Mouse (Mus musculus): ENCODE data around the gene Tmed10. TPM values are rescaled to one million over a fixed set of nuclear protein-coding genes. Genes with fewer than 3 reads are reported as not detected.
A peak's percentile ranks its signal among the peaks of the same experiment; 100 is the strongest.

Gene Tmed10
- polyA plus RNA-seq, 1 experiment from 2014 or later: 361 TPM

- H3K4me3 ChIP-seq: no peak overlapping the region
- H3K4me2 ChIP-seq: no peak overlapping the region
- no peaks in the 10 kb centered on the region for H3K27me3 ChIP-seq
- H3K9me3 ChIP-seq: no peaks in the 10 kb centered on the region
- peaks cover 6% of the 10 kb centered on the region for H3K4me1 ChIP-seq
- H3K27ac ChIP-seq: no peak overlapping the region
- WGBS: 21% methylated on average over 7 of the region's 7 CpGs
- H3K9ac ChIP-seq: no peak overlapping the region
- H3K36me3 ChIP-seq: peaks cover 23% of the 10 kb centered on the region
- no peak for ATAC-seq (ENCODE audit: insufficient number of reproducible peaks, low FRiP score, low TSS enrichment, low read depth)
These were observed 30.4 kb downstream of the Tmed10 start for GRCm38 (mm10) chr12:85344252-85344651.

GRCm38 (mm10) chr12:85342310-85342709, 32.3 kb downstream of the Tmed10 start:
- no peaks in the 10 kb centered on the region for H3K27me3 ChIP-seq
- 75% methylated on average over 4 of the region's 4 CpGs for WGBS
- no peak for ATAC-seq (ENCODE audit: insufficient number of reproducible peaks, low FRiP score, low TSS enrichment, low read depth)

GRCm38 (mm10) chr12:85341131-85341530, 33.5 kb downstream of the Tmed10 start:
- Histone ChIP-seq H3K9me3 (no peaks in the 10 kb centered on the region), H3K4me2 (no peak overlapping the region), H3K4me3 (no peak overlapping the region), H3K4me1 (peaks cover 22% of the 10 kb centered on the region), H3K9ac (no peak overlapping the region), H3K27ac (no peak overlapping the region), H3K27me3 (no peaks in the 10 kb centered on the region), H3K36me3 (peaks cover 13% of the 10 kb centered on the region)
- ATAC-seq (ENCODE audit: insufficient number of reproducible peaks, low FRiP score, low TSS enrichment, low read depth): no peak
- WGBS: 46% methylated on average over 1 of the region's 1 CpGs

More at GRCm38 (mm10) chr12:85342310-85342709, 32.3 kb downstream of the Tmed10 start:
- no peak overlapping the region for H3K4me2 ChIP-seq
- H3K27ac ChIP-seq: no peak overlapping the region
- peaks cover 16% of the 10 kb centered on the region for H3K4me1 ChIP-seq
- no peaks in the 10 kb centered on the region for H3K9me3 ChIP-seq
- no peak overlapping the region for H3K4me3 ChIP-seq
- no peak overlapping the region for H3K9ac ChIP-seq
- H3K36me3 ChIP-seq: peaks cover 7% of the 10 kb centered on the region

- Histone ChIP-seq H3K9ac (no peak overlapping the region), H3K27ac (peak overlapping the region; percentile 65), H3K4me3 (peak overlapping the region; percentile 97), H3K9me3 (no peaks in the 10 kb centered on the region), H3K4me1 (peaks cover 22% of the 10 kb centered on the region), H3K4me2 (peak overlapping the region; percentile 56), H3K27me3 (no peaks in the 10 kb centered on the region), H3K36me3 (peaks cover 15% of the 10 kb centered on the region)
- 38% methylated on average over 4 of the region's 4 CpGs for WGBS
- no peak for ATAC-seq (ENCODE audit: insufficient number of reproducible peaks, low FRiP score, low TSS enrichment, low read depth)
These were observed 34.7 kb downstream of the Tmed10 start for GRCm38 (mm10) chr12:85339947-85340346.

GRCm38 (mm10) chr12:85339243-85339729, 35.4 kb downstream of the Tmed10 start, which contains the start of gene Nek9:
Nek9 (minus strand) TSS chr12:85339362.
- H3K27me3 ChIP-seq: no peaks in the 10 kb centered on the region
- peak within 1 kb of the TSS; percentile 56 for H3K4me2 ChIP-seq
- H3K27ac ChIP-seq: peak within 1 kb of the TSS; percentile 93
- WGBS: 0% methylated on average over 36 of the region's 36 CpGs
- H3K9ac ChIP-seq: peak within 1 kb of the TSS; percentile 97
- peak within 1 kb of the TSS; percentile 97 for H3K4me3 ChIP-seq
- H3K36me3 ChIP-seq: peaks cover 22% of the 10 kb centered on the region
- ATAC-seq (ENCODE audit: insufficient number of reproducible peaks, low FRiP score, low TSS enrichment, low read depth): peak; percentile 82; the same call in 1 of the 2 replicates
- H3K9me3 ChIP-seq: no peaks in the 10 kb centered on the region
- H3K4me1 ChIP-seq: peaks cover 22% of the 10 kb centered on the region

- Histone ChIP-seq H3K27me3 (no peaks in the 10 kb centered on the region), H3K4me3 (peak overlapping the region; percentile 97), H3K9me3 (no peaks in the 10 kb centered on the region), H3K4me1 (peaks cover 22% of the 10 kb centered on the region), H3K4me2 (peak overlapping the region; percentile 56), H3K27ac (peak overlapping the region; percentile 93), H3K36me3 (peaks cover 26% of the 10 kb centered on the region), H3K9ac (peak overlapping the region; percentile 97)
- ATAC-seq (ENCODE audit: insufficient number of reproducible peaks, low FRiP score, low TSS enrichment, low read depth): peak; percentile 56; the same call in 1 of the 2 replicates
- WGBS: 1% methylated on average over 40 of the region's 42 CpGs
These were observed 35.8 kb downstream of the Tmed10 start for GRCm38 (mm10) chr12:85338815-85339214.

- Histone ChIP-seq H3K27ac (no peak overlapping the region), H3K4me1 (peaks cover 22% of the 10 kb centered on the region), H3K4me3 (peak overlapping the region; percentile 97), H3K4me2 (peak overlapping the region; percentile 56), H3K9ac (no peak overlapping the region), H3K9me3 (no peaks in the 10 kb centered on the region), H3K36me3 (peaks cover 33% of the 10 kb centered on the region), H3K27me3 (no peaks in the 10 kb centered on the region)
- WGBS: 75% methylated on average over 6 of the region's 6 CpGs
- no peak for ATAC-seq (ENCODE audit: insufficient number of reproducible peaks, low FRiP score, low TSS enrichment, low read depth)
These were observed 36.9 kb downstream of the Tmed10 start for GRCm38 (mm10) chr12:85337567-85338311.

GRCm38 (mm10) chr12:85330153-85330552, 44.5 kb downstream of the Tmed10 start:
- 88% methylated on average over 7 of the region's 7 CpGs for WGBS
- no peak for ATAC-seq (ENCODE audit: insufficient number of reproducible peaks, low FRiP score, low TSS enrichment, low read depth)

GRCm38 (mm10) chr12:85308651-85309050, 66.0 kb downstream of the Tmed10 start:
- 49% methylated on average over 3 of the region's 3 CpGs for WGBS
- H3K4me3 ChIP-seq: no peak overlapping the region
- H3K9ac ChIP-seq: no peak overlapping the region
- H3K9me3 ChIP-seq: no peaks in the 10 kb centered on the region
- H3K27ac ChIP-seq: no peak overlapping the region
- H3K27me3 ChIP-seq: no peaks in the 10 kb centered on the region
- no peak overlapping the region for H3K4me2 ChIP-seq
- H3K36me3 ChIP-seq: peaks cover 94% of the 10 kb centered on the region
- ATAC-seq (ENCODE audit: insufficient number of reproducible peaks, low FRiP score, low TSS enrichment, low read depth): no peak
- peaks cover 4% of the 10 kb centered on the region for H3K4me1 ChIP-seq

More at GRCm38 (mm10) chr12:85330153-85330552, 44.5 kb downstream of the Tmed10 start:
- no peaks in the 10 kb centered on the region for H3K9me3 ChIP-seq
- H3K4me3 ChIP-seq: no peak overlapping the region
- no peak overlapping the region for H3K4me2 ChIP-seq
- H3K27ac ChIP-seq: no peak overlapping the region
- no peaks in the 10 kb centered on the region for H3K4me1 ChIP-seq
- H3K27me3 ChIP-seq: no peaks in the 10 kb centered on the region
- H3K9ac ChIP-seq: no peak overlapping the region
- peaks cover 82% of the 10 kb centered on the region for H3K36me3 ChIP-seq

- Histone ChIP-seq H3K9me3 (no peaks in the 10 kb centered on the region), H3K4me3 (0 out of 2 replicates have a peak overlapping the region, but pooled peaks have one; percentile 5), H3K27ac (peak overlapping the region; percentile 59), H3K36me3 (peaks cover 94% of the 10 kb centered on the region), H3K27me3 (no peaks in the 10 kb centered on the region), H3K9ac (no peak overlapping the region), H3K4me2 (no peak overlapping the region), H3K4me1 (peaks cover 4% of the 10 kb centered on the region)
- ATAC-seq (ENCODE audit: insufficient number of reproducible peaks, low FRiP score, low TSS enrichment, low read depth): no peak
- 40% methylated on average over 16 of the region's 16 CpGs for WGBS
These were observed 69.3 kb downstream of the Tmed10 start for GRCm38 (mm10) chr12:85305247-85305892.

GRCm38 (mm10) chr12:85304725-85305124, 69.9 kb downstream of the Tmed10 start:
- no peak for ATAC-seq (ENCODE audit: insufficient number of reproducible peaks, low FRiP score, low TSS enrichment, low read depth)
- H3K36me3 ChIP-seq: peaks cover 91% of the 10 kb centered on the region
- no peaks in the 10 kb centered on the region for H3K9me3 ChIP-seq
- no peak overlapping the region for H3K4me2 ChIP-seq
- H3K27ac ChIP-seq: no peak overlapping the region
- H3K27me3 ChIP-seq: no peaks in the 10 kb centered on the region
- H3K4me3 ChIP-seq: no peak overlapping the region
- no peak overlapping the region for H3K9ac ChIP-seq
- peaks cover 9% of the 10 kb centered on the region for H3K4me1 ChIP-seq
- WGBS: 60% methylated on average over 4 of the region's 4 CpGs

- 55% methylated on average over 2 of the region's 2 CpGs for WGBS
- Histone ChIP-seq H3K9me3 (no peaks in the 10 kb centered on the region), H3K27me3 (no peaks in the 10 kb centered on the region), H3K36me3 (peaks cover 78% of the 10 kb centered on the region), H3K4me1 (peaks cover 15% of the 10 kb centered on the region), H3K27ac (no peak overlapping the region), H3K4me3 (no peak overlapping the region), H3K4me2 (no peak overlapping the region), H3K9ac (no peak overlapping the region)
- ATAC-seq (ENCODE audit: insufficient number of reproducible peaks, low FRiP score, low TSS enrichment, low read depth): no peak
These were observed 71.4 kb downstream of the Tmed10 start for GRCm38 (mm10) chr12:85303256-85303655.
